Mouse (Mus musculus) liver, embryonic 11.5 days (tissue): ENCODE measurements around the gene 2610301B20Rik. TPM values are rescaled to one million over a fixed set of nuclear protein-coding genes. Genes with fewer than 3 reads are reported as not detected.
A peak's percentile ranks its signal among the peaks of the same experiment; 100 is the strongest.

ENCODE experiments used
- ATAC-seq: fragments of 200-750 bp; cut with Nextera tagmentation; replicated peaks from 2 replicates; pipeline ENCODE4 v1.8.0; 2017; ENCODE audit warnings: moderate number of reproducible peaks, mild to moderate bottlenecking, moderate TSS enrichment, moderate library complexity; ENCODE audit not compliant: low FRiP score
- DNase-seq: peaks from one replicate; pipeline ENCODE4 v3.0.0-alpha.2; 2017; ENCODE audit warnings: low spot score
- H3K27ac ChIP-seq: fragments of 300-500 bp; sonication (generic); 2 replicates; pipeline ENCODE4 v1.5.1; 2014; ENCODE audit warnings: mild to moderate bottlenecking, low read depth, low read length, control low read depth
- H3K27me3 ChIP-seq: fragments of 300-500 bp; sonication (generic); replicated peaks from 2 replicates; pipeline ENCODE4 v1.6.1; 2014; ENCODE audit warnings: low read length, mixed read lengths; ENCODE audit not compliant: control insufficient read depth, insufficient read depth
- H3K36me3 ChIP-seq: fragments of 300-500 bp; sonication (generic); 2 replicates; pipeline ENCODE4 v1.6.1; 2014; ENCODE audit warnings: mild to moderate bottlenecking, low read length, moderate library complexity, mixed read lengths; ENCODE audit not compliant: control insufficient read depth, insufficient read depth
- H3K4me1 ChIP-seq: fragments of 300-500 bp; sonication (generic); replicated peaks from 2 replicates; pipeline ENCODE4 v1.6.1; 2014; ENCODE audit warnings: low read length, mixed read lengths; ENCODE audit not compliant: control insufficient read depth, insufficient read depth
- H3K4me2 ChIP-seq: fragments of 300-500 bp; sonication (generic); 2 replicates; pipeline ENCODE4 v1.6.1; 2014; ENCODE audit warnings: mild to moderate bottlenecking, control low read depth, moderate library complexity
- H3K4me3 ChIP-seq: fragments of 300-500 bp; sonication (generic); 2 replicates; pipeline ENCODE4 v1.5.1; 2014; ENCODE audit warnings: low read depth, low read length, control low read depth
- H3K9ac ChIP-seq: fragments of 300-500 bp; sonication (generic); 2 replicates; pipeline ENCODE4 v1.6.1; 2014; ENCODE audit warnings: low read depth, low read length, control low read depth
- H3K9me3 ChIP-seq: fragments of 300-500 bp; sonication (generic); 2 replicates; pipeline ENCODE4 v1.6.1; 2016; ENCODE audit warnings: low read length, inconsistent platforms, mixed read lengths; ENCODE audit not compliant: control insufficient read depth
- WGBS: fragments of 180-500 bp; shearing (Covaris S2); extraction: QIAGEN DNeasy Blood & Tissue Kit; methylation state at CpG from one replicate; pipeline ENCODE4 v1.1.7; 2014; 5-methylcytosine and 5-hydroxymethylcytosine counted together
- polyA plus RNA-seq: library from polyadenylated mRNA; unstranded; fragments of >200 nt; fragmentation: Nextera tagmentation; extraction: Ambion mirVana; gene quantifications from 2 replicates; pipeline ENCODE4 v1.2.1, GENCODE M21; 2014

The 2610301B20Rik gene
- polyA plus RNA-seq, result 19.9 and 26.0 TPM in 2 replicates

DNA sequence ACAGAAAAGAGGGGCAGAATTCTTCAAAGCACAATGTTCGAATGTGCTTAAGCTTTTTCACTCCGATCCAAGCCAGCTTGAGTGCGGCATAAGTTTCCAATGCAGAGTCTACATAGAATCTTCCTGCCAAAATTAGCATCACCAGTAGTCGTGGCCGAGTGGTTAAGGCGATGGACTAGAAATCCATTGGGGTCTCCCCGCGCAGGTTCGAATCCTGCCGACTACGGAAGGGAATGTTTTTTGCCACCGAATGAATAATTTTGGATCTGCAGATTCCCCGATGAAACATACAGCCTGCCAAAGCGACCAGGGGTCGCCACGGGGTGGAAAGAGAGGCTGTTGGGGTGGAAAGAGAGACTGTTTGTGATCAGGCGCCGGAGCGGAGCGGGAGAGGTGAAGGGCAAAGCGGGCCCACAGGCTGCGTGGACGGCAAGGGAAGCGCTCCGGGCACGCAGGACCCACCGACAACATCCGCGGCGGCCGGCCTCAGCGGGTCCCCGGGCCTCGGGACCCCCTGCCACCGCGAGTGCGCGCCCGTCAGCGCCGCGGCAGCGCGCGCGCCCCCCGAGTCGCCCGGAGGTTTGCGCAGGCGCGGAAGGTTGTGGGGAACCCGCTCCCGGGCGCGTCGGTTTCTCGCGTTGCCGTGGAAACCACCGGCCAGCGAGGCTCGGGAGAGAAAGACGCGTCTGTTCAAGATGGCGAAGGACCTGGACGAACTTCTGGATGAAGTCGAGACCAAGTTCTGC lies at the start of gene 2610301B20Rik:
Gene 2610301B20Rik (plus strand): TSS at position 579 of the 746 bp plus-strand sequence.
- Histone ChIP-seq H3K27me3 (no peaks in the 10 kb centered on the region), H3K9me3 (no peaks in the 10 kb centered on the region), H3K27ac (peak within 1 kb of the TSS; percentile 97), H3K4me3 (peak within 1 kb of the TSS; percentile 72), H3K9ac (peak within 1 kb of the TSS; percentile 83), H3K4me2 (peak within 1 kb of the TSS; percentile 85), H3K4me1 (peaks cover 7% of the 10 kb centered on the region), H3K36me3 (no peaks in the 10 kb centered on the region)
- ATAC-seq (peak; percentile 85), DNase-seq (peak; percentile 92)
- under 1% methylated on average over 68 of the region's 68 CpGs for WGBS

DNA sequence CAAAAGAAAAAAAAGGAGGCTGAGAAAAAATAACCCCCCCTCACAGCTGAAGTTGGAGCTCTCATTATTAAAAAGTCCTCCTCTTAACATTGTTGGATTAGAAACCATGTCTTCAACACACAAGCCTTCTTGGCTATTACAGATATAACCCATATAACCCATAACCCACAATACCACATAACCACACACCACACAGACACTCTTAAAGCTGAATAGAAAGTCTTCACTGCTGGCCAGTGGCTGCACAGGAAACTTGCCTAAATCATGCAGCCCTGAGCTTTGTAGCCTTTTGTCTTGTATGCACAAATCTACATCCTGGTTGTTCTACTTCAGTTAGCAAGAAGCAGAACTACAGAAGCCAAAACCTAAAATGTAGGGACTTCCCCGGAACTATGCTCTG lies 41.0 kb upstream of the 2610301B20Rik start:
- DNase-seq (no peak), ATAC-seq (no peak)
- H3K36me3 ChIP-seq, result no peaks in the 10 kb centered on the region
- H3K27ac ChIP-seq, result no peak overlapping the region
- H3K9me3 ChIP-seq, result no peaks in the 10 kb centered on the region
- H3K4me1 ChIP-seq, result no peaks in the 10 kb centered on the region
- H3K4me3 ChIP-seq, result no peak overlapping the region
- no peak overlapping the region for H3K9ac ChIP-seq
- H3K4me2 ChIP-seq, result no peak overlapping the region
- WGBS, result 89% methylated on average over 1 of the region's 1 CpGs
- H3K27me3 ChIP-seq, result no peaks in the 10 kb centered on the region

DNA sequence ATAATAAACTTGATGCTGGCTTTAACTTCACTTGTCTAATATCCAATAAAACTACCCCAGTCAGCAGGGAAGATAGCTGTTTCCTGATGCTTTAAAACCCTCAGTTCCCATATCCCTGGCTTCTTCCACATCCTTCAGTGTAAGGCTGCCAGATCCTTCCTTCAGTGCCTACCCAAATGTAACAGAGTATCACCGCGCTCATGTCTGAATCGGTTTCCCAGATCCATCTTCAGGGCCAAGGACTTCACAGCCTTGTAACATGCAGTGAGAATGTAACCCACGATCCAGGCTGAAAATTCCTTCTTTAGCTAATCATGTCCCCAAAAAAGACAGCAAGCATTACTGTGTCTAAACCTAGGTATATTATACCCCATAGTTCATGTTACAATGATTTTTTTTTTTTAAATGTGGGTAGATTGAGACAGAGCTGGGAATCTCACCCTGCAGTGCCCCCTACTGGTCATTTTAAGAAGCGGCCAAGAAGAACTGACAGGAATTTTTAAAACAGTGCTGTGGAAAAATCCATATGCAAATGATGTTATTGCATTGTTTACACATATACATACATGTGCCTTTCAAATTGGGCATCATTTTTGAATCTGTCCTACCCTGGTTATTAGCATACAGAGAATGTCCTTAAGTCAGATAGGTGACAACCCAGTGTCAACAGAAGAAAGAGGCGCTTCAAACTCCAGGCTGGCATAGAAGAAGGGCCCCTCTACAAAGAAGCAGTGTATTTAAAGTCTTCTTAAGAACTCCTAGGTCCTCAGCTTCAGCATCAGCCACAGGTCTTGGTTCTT lies 38.8 kb upstream of the 2610301B20Rik start:
- no peaks in the 10 kb centered on the region for H3K9me3 ChIP-seq
- H3K27ac ChIP-seq, result no peak overlapping the region
- no peak overlapping the region for H3K9ac ChIP-seq
- H3K36me3 ChIP-seq, result no peaks in the 10 kb centered on the region
- no peak overlapping the region for H3K4me3 ChIP-seq
- H3K4me1 ChIP-seq, result no peaks in the 10 kb centered on the region
- no peak overlapping the region for H3K4me2 ChIP-seq
- WGBS, result 74% methylated on average over 6 of the region's 6 CpGs
- DNase-seq, result no peak
- no peaks in the 10 kb centered on the region for H3K27me3 ChIP-seq
- ATAC-seq, result no peak

DNA sequence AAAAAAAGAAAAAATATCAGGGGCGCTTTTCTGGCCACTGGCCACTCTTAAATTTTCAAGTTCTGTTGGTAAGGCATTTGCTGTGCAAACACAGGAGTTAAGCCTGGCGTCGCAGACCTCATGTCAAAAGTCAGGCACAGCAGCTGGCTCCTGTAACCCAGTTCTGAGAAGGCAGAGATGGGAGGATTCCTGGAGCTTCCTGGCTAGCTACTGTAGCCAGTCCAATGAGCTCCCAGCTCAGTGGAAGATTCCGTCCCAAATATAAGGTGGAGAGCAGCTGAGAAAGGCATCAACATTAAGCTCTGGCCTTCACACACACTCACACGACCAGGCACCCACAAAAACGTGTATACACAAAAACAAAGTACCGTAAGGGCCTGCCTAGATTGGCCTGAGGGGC lies 28.4 kb upstream of the 2610301B20Rik start:
- H3K27me3 ChIP-seq, result no peaks in the 10 kb centered on the region
- 70% methylated on average over 7 of the region's 7 CpGs for WGBS
- H3K4me3 ChIP-seq, result no peak overlapping the region
- no peaks in the 10 kb centered on the region for H3K36me3 ChIP-seq
- ATAC-seq (no peak), DNase-seq (no peak)
- H3K27ac ChIP-seq, result no peak overlapping the region
- no peak overlapping the region for H3K9ac ChIP-seq
- no peaks in the 10 kb centered on the region for H3K9me3 ChIP-seq
- no peak overlapping the region for H3K4me2 ChIP-seq
- no peaks in the 10 kb centered on the region for H3K4me1 ChIP-seq

- ATAC-seq (no peak), DNase-seq (no peak)
- Histone ChIP-seq H3K9ac (no peak overlapping the region), H3K27ac (no peak overlapping the region), H3K27me3 (no peaks in the 10 kb centered on the region), H3K4me1 (0 out of 2 replicates have a peak, but pooled peaks cover 2% of the 10 kb centered on the region), H3K4me2 (no peak overlapping the region), H3K9me3 (no peaks in the 10 kb centered on the region), H3K4me3 (no peak overlapping the region), H3K36me3 (no peaks in the 10 kb centered on the region)
- 68% methylated on average over 7 of the region's 7 CpGs for WGBS
Measured at GRCm38 (mm10) chr4:10849812-10850211, 24.5 kb upstream of the 2610301B20Rik start.

- Histone ChIP-seq H3K9ac (no peak overlapping the region), H3K36me3 (no peaks in the 10 kb centered on the region), H3K9me3 (no peaks in the 10 kb centered on the region), H3K27ac (no peak overlapping the region; the same call in 1 of the 2 replicates), H3K27me3 (no peaks in the 10 kb centered on the region), H3K4me3 (no peak overlapping the region), H3K4me2 (no peak overlapping the region), H3K4me1 (0 out of 2 replicates have a peak, but pooled peaks cover 2% of the 10 kb centered on the region)
- WGBS, result 57% methylated on average over 5 of the region's 5 CpGs
- no peak for ATAC-seq
- DNase-seq, result no peak
Measured at GRCm38 (mm10) chr4:10851013-10851412, 23.3 kb upstream of the 2610301B20Rik start.

GRCm38 (mm10) chr4:10859174-10859573 lies 15.1 kb upstream of the 2610301B20Rik start:
- DNase-seq, result no peak
- Histone ChIP-seq H3K9ac (no peak overlapping the region), H3K4me1 (no peaks in the 10 kb centered on the region), H3K4me2 (no peak overlapping the region), H3K9me3 (no peaks in the 10 kb centered on the region), H3K4me3 (no peak overlapping the region), H3K27me3 (no peaks in the 10 kb centered on the region), H3K27ac (no peak overlapping the region), H3K36me3 (no peaks in the 10 kb centered on the region)
- no peak for ATAC-seq

- peak; percentile 68 for ATAC-seq
- no peaks in the 10 kb centered on the region for H3K9me3 ChIP-seq
- no peaks in the 10 kb centered on the region for H3K4me1 ChIP-seq
- H3K27ac ChIP-seq, result no peak overlapping the region
- H3K4me3 ChIP-seq, result no peak overlapping the region
- no peak overlapping the region for H3K4me2 ChIP-seq
- WGBS, result 53% methylated on average over 10 of the region's 12 CpGs
- no peak for DNase-seq
- no peaks in the 10 kb centered on the region for H3K36me3 ChIP-seq
- no peak overlapping the region for H3K9ac ChIP-seq
- H3K27me3 ChIP-seq, result no peaks in the 10 kb centered on the region
Measured at GRCm38 (mm10) chr4:10859911-10860581, 14.3 kb upstream of the 2610301B20Rik start.
